Mouse (Mus musculus) heart, embryonic 13.5 days (tissue): ENCODE measurements around the gene Tmod1. TPM values are rescaled to one million over a fixed set of nuclear protein-coding genes. Genes with fewer than 3 reads are reported as not detected.

ENCODE experiments used
- ATAC-seq: fragments of 200-750 bp; cut with Nextera tagmentation; 2 replicates; pipeline ENCODE4 v1.8.0; 2017; ENCODE audit warnings: moderate TSS enrichment; ENCODE audit not compliant: insufficient number of reproducible peaks, low FRiP score, low TSS enrichment; ENCODE audit errors: extremely low read depth
- H3K27ac ChIP-seq: fragments of 300-500 bp; sonication (generic); replicated peaks from 2 replicates; pipeline ENCODE4 v1.5.1; 2015; ENCODE audit warnings: moderate library complexity, mild to moderate bottlenecking, inconsistent platforms
- H3K27me3 ChIP-seq: fragments of 300-500 bp; sonication (generic); replicated peaks from 2 replicates; pipeline ENCODE4 v1.6.1; 2015; ENCODE audit warnings: mild to moderate bottlenecking, inconsistent platforms
- H3K36me3 ChIP-seq: fragments of 300-500 bp; sonication (generic); 2 replicates; pipeline ENCODE4 v1.6.1; 2015; ENCODE audit warnings: mild to moderate bottlenecking, inconsistent platforms
- H3K4me1 ChIP-seq: fragments of 300-500 bp; sonication (generic); 2 replicates; pipeline ENCODE4 v1.6.1; 2015; ENCODE audit warnings: inconsistent platforms
- H3K4me2 ChIP-seq: fragments of 300-500 bp; sonication (generic); 2 replicates; pipeline ENCODE4 v1.6.1; 2015; ENCODE audit warnings: inconsistent platforms, mild to moderate bottlenecking, moderate library complexity
- H3K4me3 ChIP-seq: fragments of 300-500 bp; sonication (generic); 2 replicates; pipeline ENCODE4 v1.5.1; 2015; ENCODE audit warnings: moderate library complexity, mild to moderate bottlenecking, inconsistent platforms
- H3K9ac ChIP-seq: fragments of 300-500 bp; sonication (generic); 2 replicates; pipeline ENCODE4 v1.6.1; 2015; ENCODE audit warnings: inconsistent platforms, mild to moderate bottlenecking, moderate library complexity
- H3K9me3 ChIP-seq: fragments of 300-500 bp; sonication (generic); 2 replicates; pipeline ENCODE4 v1.6.1; 2016; ENCODE audit warnings: inconsistent platforms
- WGBS: fragments of 180-500 bp; shearing (Covaris S2); methylation state at CpG from one replicate; pipeline ENCODE4 v1.1.7; 2015; ENCODE audit warnings: mixed read lengths; 5-methylcytosine and 5-hydroxymethylcytosine counted together
- polyA plus RNA-seq: library from polyadenylated mRNA; unstranded; fragments of >200 nt; fragmentation: Nextera tagmentation; extraction: Ambion mirVana; gene quantifications from 2 replicates; pipeline ENCODE4 v1.2.1, GENCODE M21; 2015

Tmod1 gene
- polyA plus RNA-seq, 1 experiment from 2014 or later, result 171 TPM

- 92% methylated on average over 14 of the region's 14 CpGs for WGBS
- H3K27me3 ChIP-seq, result no peaks in the 10 kb centered on the region
These were observed 50.9 kb downstream of the Tmod1 start for GRCm38 (mm10) chr4:46089524-46090125.

DNA sequence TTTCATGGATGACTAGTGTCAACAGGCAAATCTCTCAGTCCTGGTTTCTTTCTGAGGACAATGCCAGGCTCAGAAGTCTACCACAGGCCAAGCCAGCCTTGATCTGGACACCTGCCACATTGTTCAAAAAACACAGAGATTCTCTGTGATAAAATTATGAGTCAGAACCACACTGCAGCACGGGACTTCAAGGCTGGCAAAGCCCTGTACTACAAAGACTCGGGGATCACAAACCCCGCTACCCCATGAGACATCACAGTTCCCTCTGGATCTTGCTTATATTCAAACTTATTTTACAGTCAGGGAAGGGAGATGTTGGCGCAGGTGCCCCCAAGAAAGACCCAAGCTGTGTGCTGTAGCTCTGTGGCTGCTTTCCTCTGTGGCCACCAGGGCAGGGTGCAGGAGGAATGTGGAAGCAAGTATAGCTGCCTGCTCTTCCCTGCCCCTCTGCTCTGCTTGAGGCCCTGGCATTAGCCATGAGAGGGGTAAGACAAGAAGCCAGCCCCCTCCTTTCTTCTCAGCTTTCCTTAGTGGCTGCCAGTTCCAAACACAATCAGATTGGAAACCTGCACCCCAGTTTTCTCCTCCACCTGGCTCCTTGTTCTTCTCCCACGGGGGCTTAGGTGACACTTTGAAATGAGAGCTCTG is 53.8 kb downstream of the Tmod1 start:
- Histone ChIP-seq H3K9ac (no peak overlapping the region), H3K4me1 (peaks cover 22% of the 10 kb centered on the region), H3K4me3 (no peak overlapping the region), H3K9me3 (no peaks in the 10 kb centered on the region), H3K27ac (no peak overlapping the region), H3K27me3 (no peaks in the 10 kb centered on the region), H3K36me3 (peaks cover 90% of the 10 kb centered on the region), H3K4me2 (no peak overlapping the region)
- ATAC-seq, result no peak; the same call in 1 of the 2 replicates
- 84% methylated on average over 5 of the region's 5 CpGs for WGBS

More at GRCm38 (mm10) chr4:46089524-46090125, 50.9 kb downstream of the Tmod1 start:
- Histone ChIP-seq H3K27ac (no peak overlapping the region), H3K9me3 (no peaks in the 10 kb centered on the region), H3K4me1 (peaks cover 38% of the 10 kb centered on the region), H3K4me3 (no peak overlapping the region), H3K4me2 (no peak overlapping the region), H3K9ac (no peak overlapping the region), H3K36me3 (peaks cover 89% of the 10 kb centered on the region)
- ATAC-seq, result no peak

- Histone ChIP-seq H3K4me2 (no peak overlapping the region), H3K36me3 (peaks cover 100% of the 10 kb centered on the region), H3K9ac (no peak overlapping the region), H3K4me3 (no peak overlapping the region), H3K27ac (no peak overlapping the region), H3K9me3 (no peaks in the 10 kb centered on the region), H3K4me1 (peaks cover 30% of the 10 kb centered on the region), H3K27me3 (no peaks in the 10 kb centered on the region)
- ATAC-seq, result no peak
- 65% methylated on average over 15 of the region's 15 CpGs for WGBS
These were observed 56.4 kb downstream of the Tmod1 start for GRCm38 (mm10) chr4:46094916-46095825.

GRCm38 (mm10) chr4:46095826-46096159 is 57.1 kb downstream of the Tmod1 start:
- H3K4me3 ChIP-seq, result no peak overlapping the region
- peaks cover 36% of the 10 kb centered on the region for H3K4me1 ChIP-seq
- no peak overlapping the region for H3K4me2 ChIP-seq
- 85% methylated on average over 3 of the region's 3 CpGs for WGBS
- peaks cover 99% of the 10 kb centered on the region for H3K36me3 ChIP-seq
- H3K9ac ChIP-seq, result no peak overlapping the region
- ATAC-seq, result no peak
- no peak overlapping the region for H3K27ac ChIP-seq
- H3K9me3 ChIP-seq, result no peaks in the 10 kb centered on the region
- H3K27me3 ChIP-seq, result no peaks in the 10 kb centered on the region

DNA sequence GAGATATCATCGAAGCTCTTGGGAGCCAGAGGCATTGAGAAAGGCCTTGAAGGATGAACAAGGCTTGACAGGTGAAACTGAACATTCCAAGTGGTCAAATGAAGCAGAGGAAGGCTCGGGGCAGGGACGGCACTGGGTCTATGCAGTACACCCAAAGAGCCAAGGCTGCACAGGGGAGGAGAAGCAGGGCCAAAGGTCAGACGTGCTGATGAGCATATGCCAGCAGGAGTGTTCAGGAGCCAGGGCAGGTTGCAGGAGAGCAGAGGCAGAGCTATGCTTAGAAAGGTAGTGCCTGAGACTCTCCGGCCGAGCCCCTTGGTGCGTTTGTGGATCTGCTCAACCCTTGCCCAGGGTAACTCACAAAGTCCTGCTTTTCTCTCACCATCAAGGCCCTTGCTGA is 57.8 kb downstream of the Tmod1 start:
- peaks cover 44% of the 10 kb centered on the region for H3K4me1 ChIP-seq
- no peak for ATAC-seq
- peaks cover 99% of the 10 kb centered on the region for H3K36me3 ChIP-seq
- no peak overlapping the region for H3K4me3 ChIP-seq
- H3K9me3 ChIP-seq, result no peaks in the 10 kb centered on the region
- no peaks in the 10 kb centered on the region for H3K27me3 ChIP-seq
- no peak overlapping the region for H3K9ac ChIP-seq
- H3K27ac ChIP-seq, result no peak overlapping the region
- 91% methylated on average over 7 of the region's 7 CpGs for WGBS
- H3K4me2 ChIP-seq, result no peak overlapping the region

- Histone ChIP-seq H3K27me3 (no peaks in the 10 kb centered on the region), H3K27ac (no peak overlapping the region), H3K4me1 (peaks cover 51% of the 10 kb centered on the region), H3K4me2 (no peak overlapping the region), H3K9ac (no peak overlapping the region), H3K36me3 (peaks cover 99% of the 10 kb centered on the region), H3K4me3 (no peak overlapping the region), H3K9me3 (no peaks in the 10 kb centered on the region)
- no peak for ATAC-seq
- 94% methylated on average over 2 of the region's 2 CpGs for WGBS
These were observed 58.9 kb downstream of the Tmod1 start for GRCm38 (mm10) chr4:46097591-46097990.

DNA sequence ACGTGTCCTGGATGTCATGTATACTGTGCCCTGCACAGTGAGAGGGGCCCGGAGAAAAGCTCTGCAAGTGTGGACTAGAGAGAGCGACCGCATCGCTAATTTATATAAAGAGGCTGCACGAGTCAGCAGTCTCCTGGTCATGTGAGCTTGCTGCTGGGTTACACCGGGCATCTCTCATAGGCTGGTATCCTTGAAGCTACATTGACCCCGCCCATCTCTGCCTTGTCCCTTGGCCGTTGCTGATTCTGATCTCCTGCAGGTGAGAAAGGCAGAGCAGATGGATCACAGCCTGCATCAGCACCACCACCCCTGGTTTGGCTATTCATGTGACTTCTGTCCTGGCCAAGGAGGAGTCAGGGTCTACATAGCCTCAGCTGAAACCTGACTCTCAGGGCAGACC is 60.4 kb downstream of the Tmod1 start:
- H3K36me3 ChIP-seq, result peaks cover 97% of the 10 kb centered on the region
- H3K4me1 ChIP-seq, result peaks cover 51% of the 10 kb centered on the region
- H3K27ac ChIP-seq, result peak overlapping the region; percentile 55; the same call in 1 of the 2 replicates
- no peaks in the 10 kb centered on the region for H3K27me3 ChIP-seq
- no peak overlapping the region for H3K4me2 ChIP-seq
- WGBS, result 74% methylated on average over 9 of the region's 9 CpGs
- H3K4me3 ChIP-seq, result no peak overlapping the region
- no peak overlapping the region for H3K9ac ChIP-seq
- ATAC-seq, result no peak
- no peaks in the 10 kb centered on the region for H3K9me3 ChIP-seq

GRCm38 (mm10) chr4:46100539-46100938 is 61.8 kb downstream of the Tmod1 start:
- Histone ChIP-seq H3K27me3 (no peaks in the 10 kb centered on the region), H3K4me2 (no peak overlapping the region), H3K36me3 (peaks cover 96% of the 10 kb centered on the region), H3K4me1 (peaks cover 41% of the 10 kb centered on the region), H3K27ac (peak overlapping the region; percentile 55), H3K9me3 (no peaks in the 10 kb centered on the region), H3K4me3 (no peak overlapping the region), H3K9ac (peak overlapping the region; percentile 30)
- WGBS, result 33% methylated on average over 7 of the region's 7 CpGs
- ATAC-seq, result no peak

DNA sequence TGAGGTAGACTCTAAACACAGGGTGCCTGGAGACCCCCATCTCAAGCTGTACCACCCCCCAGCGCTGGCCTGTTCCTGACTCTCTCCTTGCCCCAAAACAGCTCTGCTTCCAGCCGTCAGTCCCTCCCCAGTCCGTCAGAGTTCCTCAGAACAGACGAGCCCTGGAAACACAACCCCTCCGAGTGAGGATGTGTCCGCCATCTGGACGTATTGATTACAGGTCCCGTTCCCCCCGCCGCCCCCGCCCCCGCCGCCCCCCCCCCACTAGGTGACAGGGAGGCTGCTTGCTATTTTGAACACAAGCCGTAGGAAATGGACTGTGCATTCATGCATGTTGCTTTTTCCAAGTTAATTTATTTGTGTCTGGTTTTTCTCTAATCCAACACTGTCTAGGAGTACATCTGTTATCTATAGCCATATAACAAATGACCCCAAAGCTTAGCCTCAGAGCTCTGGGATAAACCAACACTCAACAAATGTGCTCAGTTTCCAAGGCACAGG is 62.5 kb downstream of the Tmod1 start:
- H3K36me3 ChIP-seq, result peaks cover 96% of the 10 kb centered on the region
- H3K4me3 ChIP-seq, result no peak overlapping the region
- peaks cover 37% of the 10 kb centered on the region for H3K4me1 ChIP-seq
- peak overlapping the region; percentile 55 for H3K27ac ChIP-seq
- 26% methylated on average over 14 of the region's 14 CpGs for WGBS
- ATAC-seq, result no peak
- no peaks in the 10 kb centered on the region for H3K9me3 ChIP-seq
- no peaks in the 10 kb centered on the region for H3K27me3 ChIP-seq
- H3K9ac ChIP-seq, result peak overlapping the region; percentile 25
- H3K4me2 ChIP-seq, result no peak overlapping the region

DNA sequence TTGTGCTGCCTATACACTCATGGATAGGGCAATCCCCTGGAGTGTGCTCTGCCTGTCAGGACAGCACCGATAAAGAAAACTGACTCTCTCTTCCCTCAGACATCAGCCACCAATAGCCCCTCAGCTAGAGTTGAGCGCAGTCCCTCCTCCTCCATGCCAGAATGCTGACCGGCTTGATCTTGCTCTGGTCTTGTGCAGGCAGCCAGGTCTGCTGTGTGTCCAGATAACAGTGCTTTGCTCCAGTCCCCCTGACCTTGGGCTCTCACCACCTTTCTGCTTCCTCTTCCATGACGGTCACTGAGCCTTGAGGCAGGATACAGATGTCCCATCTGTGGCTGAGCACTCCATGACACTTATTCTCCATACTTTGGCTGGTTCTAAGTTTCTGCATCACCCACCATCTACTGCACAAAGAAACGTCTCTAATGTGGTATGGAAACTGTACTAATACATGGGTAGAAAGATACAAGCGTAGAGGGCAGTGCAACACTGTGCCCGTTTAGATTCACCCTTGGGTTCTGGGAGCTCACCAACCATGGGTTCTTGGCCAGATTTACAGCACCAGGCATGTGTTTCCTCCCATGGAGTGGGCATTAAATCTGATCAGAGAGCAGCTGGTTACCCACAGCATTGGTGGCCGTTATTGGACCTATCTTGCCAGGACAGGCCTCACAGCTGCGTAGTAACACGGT is 63.5 kb downstream of the Tmod1 start:
- H3K36me3 ChIP-seq, result peaks cover 96% of the 10 kb centered on the region
- H3K4me1 ChIP-seq, result peaks cover 37% of the 10 kb centered on the region
- no peak overlapping the region for H3K4me3 ChIP-seq
- whole genome bisulfite sequencing, result 74% methylated on average over 10 of the region's 10 CpGs
- H3K9me3 ChIP-seq, result no peaks in the 10 kb centered on the region
- H3K4me2 ChIP-seq, result no peak overlapping the region
- H3K27ac ChIP-seq, result peak overlapping the region; percentile 36
- H3K9ac ChIP-seq, result no peak overlapping the region
- no peaks in the 10 kb centered on the region for H3K27me3 ChIP-seq
- no peak for ATAC-seq

- Histone ChIP-seq H3K9ac (no peak overlapping the region; the same call in 1 of the 2 replicates), H3K27ac (no peak overlapping the region), H3K4me3 (no peak overlapping the region), H3K4me2 (no peak overlapping the region), H3K9me3 (no peaks in the 10 kb centered on the region), H3K4me1 (peaks cover 9% of the 10 kb centered on the region), H3K27me3 (no peaks in the 10 kb centered on the region), H3K36me3 (peaks cover 98% of the 10 kb centered on the region)
- WGBS, result 72% methylated on average over 8 of the region's 8 CpGs
- ATAC-seq, result no peak
These were observed 71.3 kb downstream of the Tmod1 start for GRCm38 (mm10) chr4:46110084-46110483.
